Mouse (Mus musculus) stomach, embryonic 16.5 days (tissue): ENCODE results near the gene Tle2. TPM values are rescaled to one million over a fixed set of nuclear protein-coding genes. Genes with fewer than 3 reads are reported as not detected.

Experiments
- polyA plus RNA-seq: library from polyadenylated mRNA; unstranded; fragments of >200 nt; fragmentation: Nextera tagmentation; extraction: Ambion mirVana; gene quantifications from 2 replicates; pipeline ENCODE4 v1.2.1, GENCODE M21; 2015

Gene Tle2
- polyA plus RNA-seq, 1 experiment from 2014 or later = 20.6 TPM

Other genes starting within 250 kb of the Tle2 start
- 28.1 and 31.5 TPM in 2 replicates for gene Tbxa2r, start 245.8 kb upstream of the Tle2 start, polyA plus RNA-seq
- gene Gipc3, start 231.3 kb upstream of the Tle2 start, polyA plus RNA-seq = 0.05 TPM in 1 of 2 replicates, not detected in the other
- 67.7 and 70.2 TPM in 2 replicates for gene Hmg20b, start 224.1 kb upstream of the Tle2 start, polyA plus RNA-seq
- 7.3 and 8.6 TPM in 2 replicates for gene Mfsd12, start 217.1 kb upstream of the Tle2 start, polyA plus RNA-seq
- 2.9 and 3.0 TPM in 2 replicates for gene 4930404N11Rik, start 208.7 kb upstream of the Tle2 start, polyA plus RNA-seq
- 69.2 and 79.0 TPM in 2 replicates for gene Fzr1, start 196.0 kb upstream of the Tle2 start, polyA plus RNA-seq
- gene Dohh, start 190.1 kb upstream of the Tle2 start, polyA plus RNA-seq = 77.4 and 79.6 TPM in 2 replicates
- gene Gm48551, start 190.1 kb upstream of the Tle2 start, polyA plus RNA-seq = 3.0 and 3.8 TPM in 2 replicates
- gene Gm48552, start 185.6 kb upstream of the Tle2 start, polyA plus RNA-seq = 1.3 and 1.5 TPM in 2 replicates
- gene Smim24, start 181.5 kb upstream of the Tle2 start, polyA plus RNA-seq = 61.8 and 65.3 TPM in 2 replicates
- 74.8 and 82.5 TPM in 2 replicates for gene Nfic, start 118.9 kb upstream of the Tle2 start, polyA plus RNA-seq
- 1.3 and 1.5 TPM in 2 replicates for gene Celf5, start 91.9 kb upstream of the Tle2 start, polyA plus RNA-seq
- gene Ncln, start 78.2 kb upstream of the Tle2 start, polyA plus RNA-seq = 88.4 and 96.7 TPM in 2 replicates
- gene S1pr4, start 74.4 kb upstream of the Tle2 start, polyA plus RNA-seq = 1.2 TPM in 2 replicates
- gene Gna15, start 50.3 kb upstream of the Tle2 start, polyA plus RNA-seq = 9.0 and 11.0 TPM in 2 replicates
- gene Gna11, start 29.4 kb upstream of the Tle2 start, polyA plus RNA-seq = 101 and 105 TPM in 2 replicates
- gene Aes, start 15.1 kb upstream of the Tle2 start, polyA plus RNA-seq = 325 and 351 TPM in 2 replicates
- 26.0 and 31.2 TPM in 2 replicates for gene Tle6, start 26.5 kb downstream of the Tle2 start, polyA plus RNA-seq
- gene BC025920, start 31.7 kb downstream of the Tle2 start, polyA plus RNA-seq = 0.46 and 0.61 TPM in 2 replicates
- gene Sirt6, start 53.2 kb downstream of the Tle2 start, polyA plus RNA-seq = 28.6 and 33.6 TPM in 2 replicates
- 9.9 and 11.1 TPM in 2 replicates for gene Ankrd24, start 54.0 kb downstream of the Tle2 start, polyA plus RNA-seq
- gene Gm10778, start 74.5 kb downstream of the Tle2 start, polyA plus RNA-seq = 3.8 and 4.0 TPM in 2 replicates
- 12.2 and 15.2 TPM in 2 replicates for gene Zfp433, start 130.3 kb downstream of the Tle2 start, polyA plus RNA-seq
- 5.9 and 6.6 TPM in 2 replicates for gene Gm3055, start 196.6 kb downstream of the Tle2 start, polyA plus RNA-seq
- gene Gm4767, start 237.6 kb downstream of the Tle2 start, polyA plus RNA-seq = 2.2 and 2.9 TPM in 2 replicates